Mouse (Mus musculus): ENCODE results near the gene Mapk6.

- TF ChIP-seq EP300 (IDR thresholded peaks at IDR 0.05; ENCODE audit: low read depth) = no peak
- no peak for TF ChIP-seq CTCF (IDR thresholded peaks at IDR 0.05; ENCODE audit: low read depth)
Observed at GRCm38 (mm10) chr9:75432694-75433093, 22.9 kb upstream of the Mapk6 start.
